Mouse (Mus musculus): ENCODE results near the gene Tmem108.

GRCm38 (mm10) chr9:103707857-103708256 is 53.8 kb downstream of the Tmem108 start:
- TF ChIP-seq CTCF (conservative IDR thresholded peaks at IDR 0.05; ENCODE audit: low read length) (no peak), NANOG (IDR thresholded peaks at IDR 0.05; ENCODE audit: borderline replicate concordance, low read length) (no peak), POU5F1 (IDR thresholded peaks at IDR 0.05; ENCODE audit: borderline replicate concordance, low read length) (no peak)
